Mouse (Mus musculus) forebrain, embryonic 14.5 days (tissue): ENCODE data around the gene Clip2. TPM values are rescaled to one million over a fixed set of nuclear protein-coding genes. Genes with fewer than 3 reads are reported as not detected.

Experiments used
- ATAC-seq: fragments of 200-750 bp; cut with Nextera tagmentation; 2 replicates; pipeline ENCODE4 v1.8.0; 2017; ENCODE audit warnings: mild to moderate bottlenecking, moderate library complexity
- DNase-seq: peaks from one replicate; pipeline ENCODE4 v3.0.0-alpha.2; 2015; ENCODE audit warnings: low spot score
- H3K27ac ChIP-seq: fragments of 300-500 bp; sonication (generic); 2 replicates; pipeline ENCODE4 v1.5.1; 2014; ENCODE audit warnings: low read depth, mild to moderate bottlenecking, control low read depth, low read length, moderate library complexity
- H3K27me3 ChIP-seq: fragments of 300-500 bp; sonication (generic); replicated peaks from 2 replicates; pipeline ENCODE4 v1.6.1; 2014; ENCODE audit warnings: low read length, control low read depth, mixed read lengths; ENCODE audit not compliant: control insufficient read depth, insufficient read depth
- H3K36me3 ChIP-seq: fragments of 300-500 bp; sonication (generic); 2 replicates; pipeline ENCODE4 v1.6.1; 2014; ENCODE audit warnings: low read length, control low read depth; ENCODE audit not compliant: control insufficient read depth, insufficient read depth
- H3K4me1 ChIP-seq: fragments of 300-500 bp; sonication (generic); 2 replicates; pipeline ENCODE4 v1.6.1; 2014; ENCODE audit warnings: antibody characterized with exemption, low read length, control low read depth; ENCODE audit not compliant: control insufficient read depth, insufficient read depth
- H3K4me2 ChIP-seq: fragments of 300-500 bp; sonication (generic); 2 replicates; pipeline ENCODE4 v1.6.1; 2014; ENCODE audit warnings: mild to moderate bottlenecking, control low read depth, low read length
- H3K4me3 ChIP-seq: fragments of 300-500 bp; sonication (generic); 2 replicates; pipeline ENCODE4 v1.5.1; 2014; ENCODE audit warnings: low read depth, low read length, control low read depth
- H3K9ac ChIP-seq: fragments of 300-500 bp; sonication (generic); 2 replicates; pipeline ENCODE4 v1.6.1; 2014; ENCODE audit warnings: mild to moderate bottlenecking, low read length, control low read depth, moderate library complexity
- H3K9me3 ChIP-seq: fragments of 300-500 bp; sonication (generic); replicated peaks from 2 replicates; pipeline ENCODE4 v1.6.1; 2016; ENCODE audit warnings: low read length, control low read depth, mixed read lengths; ENCODE audit not compliant: control insufficient read depth
- WGBS: fragments of 180-500 bp; shearing (Covaris S2); extraction: QIAGEN DNeasy Blood & Tissue Kit; methylation state at CpG from one replicate; pipeline ENCODE4 v1.1.7; 2014; 5-methylcytosine and 5-hydroxymethylcytosine counted together
- polyA plus RNA-seq: library from polyadenylated mRNA; unstranded; fragments of >200 nt; fragmentation: Nextera tagmentation; extraction: Ambion mirVana; gene quantifications from 2 replicates; pipeline ENCODE4 v1.2.1, GENCODE M21; 2014

The Clip2 gene
- polyA plus RNA-seq, 1 experiment from 2014 or later = 11.1 TPM

- Histone ChIP-seq H3K9me3 (no peaks in the 10 kb centered on the region), H3K9ac (no peak overlapping the region), H3K27ac (no peak overlapping the region), H3K36me3 (peaks cover 45% of the 10 kb centered on the region), H3K4me3 (no peak overlapping the region), H3K4me2 (no peak overlapping the region), H3K27me3 (no peaks in the 10 kb centered on the region), H3K4me1 (peaks cover 3% of the 10 kb centered on the region; the same call in 1 of the 2 replicates)
- no peak for DNase-seq
- no peak for ATAC-seq
- 90% methylated on average over 5 of the region's 5 CpGs for WGBS
Observed at GRCm38 (mm10) chr5:134523728-134524127, 28.5 kb downstream of the Clip2 start.

GRCm38 (mm10) chr5:134522524-134522923, 29.7 kb downstream of the Clip2 start:
- DNase-seq = no peak
- H3K36me3 ChIP-seq = peaks cover 52% of the 10 kb centered on the region
- no peak; the same call in 1 of the 2 replicates for ATAC-seq

GRCm38 (mm10) chr5:134521806-134522205, 30.4 kb downstream of the Clip2 start:
- DNase-seq (no peak), ATAC-seq (no peak)
- no peak overlapping the region for H3K4me3 ChIP-seq
- no peaks in the 10 kb centered on the region for H3K4me1 ChIP-seq
- 95% methylated on average over 7 of the region's 7 CpGs for WGBS
- peaks cover 59% of the 10 kb centered on the region for H3K36me3 ChIP-seq
- H3K27me3 ChIP-seq = no peaks in the 10 kb centered on the region
- no peaks in the 10 kb centered on the region for H3K9me3 ChIP-seq
- H3K9ac ChIP-seq = no peak overlapping the region
- H3K4me2 ChIP-seq = no peak overlapping the region
- H3K27ac ChIP-seq = no peak overlapping the region

More at GRCm38 (mm10) chr5:134522524-134522923, 29.7 kb downstream of the Clip2 start:
- no peak overlapping the region for H3K9ac ChIP-seq
- H3K27me3 ChIP-seq = no peaks in the 10 kb centered on the region
- H3K9me3 ChIP-seq = no peaks in the 10 kb centered on the region
- H3K4me1 ChIP-seq = no peaks in the 10 kb centered on the region
- H3K27ac ChIP-seq = no peak overlapping the region
- no peak overlapping the region for H3K4me2 ChIP-seq
- WGBS = 93% methylated on average over 26 of the region's 26 CpGs
- H3K4me3 ChIP-seq = no peak overlapping the region

- H3K9ac ChIP-seq = no peak overlapping the region
- H3K4me3 ChIP-seq = no peak overlapping the region
- H3K27me3 ChIP-seq = no peaks in the 10 kb centered on the region
- DNase-seq = no peak
- 72% methylated on average over 2 of the region's 2 CpGs for WGBS
- no peak overlapping the region for H3K4me2 ChIP-seq
- peaks cover 61% of the 10 kb centered on the region for H3K36me3 ChIP-seq
- H3K4me1 ChIP-seq = no peaks in the 10 kb centered on the region
- 0 out of 2 replicates have a peak, but pooled peaks have one; percentile 58 for ATAC-seq
- H3K9me3 ChIP-seq = no peaks in the 10 kb centered on the region
- H3K27ac ChIP-seq = no peak overlapping the region
Observed at GRCm38 (mm10) chr5:134521131-134521530, 31.1 kb downstream of the Clip2 start.

- H3K9ac ChIP-seq = no peak overlapping the region
- no peak for DNase-seq
- H3K27ac ChIP-seq = no peak overlapping the region
- no peaks in the 10 kb centered on the region for H3K4me1 ChIP-seq
- no peak overlapping the region for H3K4me2 ChIP-seq
- H3K9me3 ChIP-seq = no peaks in the 10 kb centered on the region
- H3K36me3 ChIP-seq = peaks cover 65% of the 10 kb centered on the region
- no peak for ATAC-seq
- 98% methylated on average over 4 of the region's 4 CpGs for WGBS
- H3K4me3 ChIP-seq = no peak overlapping the region
- no peaks in the 10 kb centered on the region for H3K27me3 ChIP-seq
Observed at GRCm38 (mm10) chr5:134520120-134520519, 32.1 kb downstream of the Clip2 start.

GRCm38 (mm10) chr5:134519471-134519870, 32.8 kb downstream of the Clip2 start:
- WGBS = 94% methylated on average over 5 of the region's 5 CpGs
- no peak overlapping the region for H3K9ac ChIP-seq
- H3K4me3 ChIP-seq = no peak overlapping the region
- H3K27ac ChIP-seq = no peak overlapping the region
- H3K4me1 ChIP-seq = no peaks in the 10 kb centered on the region
- H3K36me3 ChIP-seq = peaks cover 71% of the 10 kb centered on the region
- DNase-seq (no peak), ATAC-seq (no peak)
- H3K9me3 ChIP-seq = no peaks in the 10 kb centered on the region
- H3K4me2 ChIP-seq = no peak overlapping the region
- no peaks in the 10 kb centered on the region for H3K27me3 ChIP-seq

GRCm38 (mm10) chr5:134512086-134512485, 40.1 kb downstream of the Clip2 start:
- DNase-seq = peak; percentile 91
- ATAC-seq = peak; percentile 91
- Histone ChIP-seq H3K4me3 (no peak overlapping the region), H3K4me2 (no peak overlapping the region), H3K9ac (no peak overlapping the region), H3K4me1 (peaks cover 13% of the 10 kb centered on the region; the same call in 1 of the 2 replicates), H3K27ac (peak overlapping the region; percentile 74), H3K9me3 (no peaks in the 10 kb centered on the region), H3K27me3 (no peaks in the 10 kb centered on the region), H3K36me3 (peaks cover 90% of the 10 kb centered on the region)
- WGBS = 21% methylated on average over 5 of the region's 5 CpGs

- Histone ChIP-seq H3K9me3 (no peaks in the 10 kb centered on the region), H3K27ac (no peak overlapping the region), H3K27me3 (no peaks in the 10 kb centered on the region), H3K4me1 (peaks cover 13% of the 10 kb centered on the region; the same call in 1 of the 2 replicates), H3K4me2 (no peak overlapping the region), H3K4me3 (no peak overlapping the region), H3K36me3 (peaks cover 78% of the 10 kb centered on the region), H3K9ac (no peak overlapping the region)
- WGBS = 95% methylated on average over 5 of the region's 5 CpGs
- DNase-seq = no peak
- no peak for ATAC-seq
Observed at GRCm38 (mm10) chr5:134510266-134510665, 42.0 kb downstream of the Clip2 start.

GRCm38 (mm10) chr5:134508965-134509364, 43.3 kb downstream of the Clip2 start:
- Histone ChIP-seq H3K9ac (no peak overlapping the region), H3K4me1 (peaks cover 13% of the 10 kb centered on the region; the same call in 1 of the 2 replicates), H3K4me3 (no peak overlapping the region), H3K4me2 (no peak overlapping the region), H3K36me3 (peaks cover 73% of the 10 kb centered on the region), H3K27ac (no peak overlapping the region), H3K9me3 (no peaks in the 10 kb centered on the region), H3K27me3 (no peaks in the 10 kb centered on the region)
- ATAC-seq (no peak), DNase-seq (no peak)
- 92% methylated on average over 5 of the region's 5 CpGs for WGBS
